Mouse (Mus musculus): ENCODE measurements at regions not wholly inside any gene's neighbourhood (a gene's known extent, or its start where the extent isn't known, plus 50 kb on each side); places are given as distances from the start of the nearest gene placed in this dataset.

GRCm38 (mm10) chr16:91156506-91156905 lies 61.6 kb upstream of the 4932438H23Rik start:
- no peak for TF ChIP-seq CTCF (IDR thresholded peaks at IDR 0.05; ENCODE audit: control insufficient read depth, insufficient read depth, low read length)
- no peak for TF ChIP-seq POLR2A (IDR thresholded peaks at IDR 0.05; ENCODE audit: borderline replicate concordance, control insufficient read depth, low read depth, low read length)
